Mouse (Mus musculus): ENCODE results near the gene D030056L22Rik.

DNA sequence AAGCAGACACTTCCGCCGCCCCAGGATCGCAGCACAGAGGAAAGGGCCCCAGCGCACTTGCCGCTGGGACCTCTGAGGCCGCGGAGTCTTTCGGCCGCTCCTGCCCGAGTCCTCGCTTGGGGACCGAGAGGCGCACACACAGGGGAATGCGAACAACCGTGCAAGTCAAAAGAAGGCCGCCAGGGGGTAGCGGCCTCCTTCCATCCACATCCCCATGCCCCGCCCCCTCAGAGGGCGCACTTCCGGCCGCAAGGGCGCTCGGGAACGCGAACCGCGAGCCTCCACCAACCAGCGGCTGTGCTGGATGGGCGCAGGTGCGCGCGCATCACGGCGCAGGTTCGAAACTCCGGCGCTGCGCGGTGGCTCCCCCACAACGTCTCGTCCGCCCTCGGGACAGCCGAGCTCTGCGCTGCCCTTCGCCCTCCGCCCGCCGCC is at the start of gene D030056L22Rik:
- TF ChIP-seq CTCF (IDR thresholded peaks at IDR 0.05; ENCODE audit: control insufficient read depth, insufficient read depth, insufficient read length): peak; percentile 64
- no peak for TF ChIP-seq USF1 (IDR thresholded peaks at IDR 0.05; ENCODE audit: low read depth)
- TF ChIP-seq FOSL1 (IDR thresholded peaks at IDR 0.05; ENCODE audit: insufficient read depth, low read length, poor library complexity, severe bottlenecking): no peak
- no peak for TF ChIP-seq CEBPB (IDR thresholded peaks at IDR 0.05; ENCODE audit: low read depth)
- peak; percentile 59 for TF ChIP-seq MAX (IDR thresholded peaks at IDR 0.05)
- TF ChIP-seq MYOD1 (IDR thresholded peaks at IDR 0.05; ENCODE audit: control insufficient read depth, insufficient read length, low read depth): no peak
- TF ChIP-seq MYOG (IDR thresholded peaks at IDR 0.05; ENCODE audit: control insufficient read depth, extremely low read depth, insufficient read length): no peak

All from C2C12 (cell line).